Mouse (Mus musculus) embryonic fibroblast, embryonic 13.5 days (primary cell): Measurements from ENCODE around the gene Gm27029.

Experiments
- CTCF ChIP-seq: IDR thresholded peaks from 2 replicates; pipeline ENCODE4 v1.5.1; 2011; ENCODE audit warnings: mild to moderate bottlenecking, control low read depth, low read length, moderate library complexity, borderline replicate concordance; ENCODE audit not compliant: insufficient read depth
- POLR2A ChIP-seq: IDR thresholded peaks from 2 replicates; pipeline ENCODE4 v1.6.1; 2011; ENCODE audit warnings: low read depth, mild to moderate bottlenecking, control low read depth, low read length, moderate library complexity

GRCm38 (mm10) chr11:101467477-101468262 lies 43.1 kb upstream of the Gm27029 start:
- TF ChIP-seq CTCF (0 out of 2 replicates have a peak, but pooled peaks have one; percentile 14), POLR2A (0 out of 2 replicates have a peak, but pooled peaks have one; percentile 18)
